Mouse (Mus musculus): ENCODE measurements at regions not wholly inside any gene's neighbourhood (a gene's known extent, or its start where the extent isn't known, plus 50 kb on each side); places are given as distances from the start of the nearest gene placed in this dataset.
A peak's percentile ranks its signal among the peaks of the same experiment; 100 is the strongest.
"Not testable (repeated sequence)": the region's sequence is repeated elsewhere in the genome, so short reads cannot be mapped to it uniquely, and the experiment has no call there.

GRCm38 (mm10) chr5:78075203-78075602 is 667.4 kb upstream of the Igfbp7 start:
- no peak for DNase-seq (ENCODE audit: low spot score in 2 of 2)
- intact Hi-C loops (cut with DNase I): no loop called here

GRCm38 (mm10) chr5:78032554-78033250 is 624.9 kb upstream of the Igfbp7 start:
- no peak for DNase-seq (ENCODE audit: low spot score in 2 of 2)
- intact Hi-C loops (cut with DNase I): no loop called here

GRCm38 (mm10) chr5:78017523-78017922 is 609.7 kb upstream of the Igfbp7 start:
- intact Hi-C loops (cut with DNase I): no loop called here
- DNase-seq (ENCODE audit: low spot score in 2 of 2): no peak

- DNase-seq (ENCODE audit: low spot score in 2 of 2): peak in 1 of 2 experiments; percentile 13
- intact Hi-C loops (cut with DNase I): no loop called here
Observed at GRCm38 (mm10) chr5:77986449-77987047, 578.7 kb upstream of the Igfbp7 start.

- no peak for DNase-seq (ENCODE audit: low spot score in 2 of 2)
- intact Hi-C loops (cut with DNase I): no loop called here
Observed at GRCm38 (mm10) chr5:77985269-77985668, 577.4 kb upstream of the Igfbp7 start.

GRCm38 (mm10) chr5:77940021-77940420 is 532.2 kb upstream of the Igfbp7 start:
- DNase-seq (ENCODE audit: low spot score in 2 of 2): not testable (repeated sequence)

GRCm38 (mm10) chr5:77931874-77932273 is 524.0 kb upstream of the Igfbp7 start:
- intact Hi-C loops (cut with DNase I): no loop called here
- no peak for DNase-seq (ENCODE audit: low spot score in 2 of 2)

More at GRCm38 (mm10) chr5:77940021-77940420, 532.2 kb upstream of the Igfbp7 start:
- intact Hi-C loops (cut with DNase I): not testable (repeated sequence)

GRCm38 (mm10) chr5:77921186-77921585 is 513.3 kb upstream of the Igfbp7 start:
- intact Hi-C loops (cut with DNase I): no loop called here
- DNase-seq (ENCODE audit: low spot score in 2 of 2): no peak

GRCm38 (mm10) chr5:77917086-77917676 is 509.3 kb upstream of the Igfbp7 start:
- intact Hi-C loops (cut with DNase I): no loop called here

GRCm38 (mm10) chr5:77916375-77916774 is 508.5 kb upstream of the Igfbp7 start:
- intact Hi-C loops (cut with DNase I): no loop called here
- no peak for DNase-seq (ENCODE audit: low spot score in 2 of 2)

More at GRCm38 (mm10) chr5:77917086-77917676, 509.3 kb upstream of the Igfbp7 start:
- no peak for DNase-seq (ENCODE audit: low spot score in 2 of 2)

GRCm38 (mm10) chr5:77909218-77909617 is 501.4 kb upstream of the Igfbp7 start:
- intact Hi-C loops (cut with DNase I): no loop called here

GRCm38 (mm10) chr5:77892024-77892423 is 484.2 kb upstream of the Igfbp7 start:
- DNase-seq (ENCODE audit: low spot score in 2 of 2); intact Hi-C loops (cut with DNase I): not testable (repeated sequence)

More at GRCm38 (mm10) chr5:77909218-77909617, 501.4 kb upstream of the Igfbp7 start:
- peak in 1 of 2 experiments; percentile 27 for DNase-seq (ENCODE audit: low spot score in 2 of 2)

- peak; percentile 47 to 86 for DNase-seq (ENCODE audit: low spot score in 2 of 2)
- intact Hi-C loops (cut with DNase I): loop anchor here (2.0 kb wide), 1 partner anchor 50 kb away; no protein-coding TSS in a partner anchor
Observed at GRCm38 (mm10) chr5:77888534-77888933, 480.7 kb upstream of the Igfbp7 start.

GRCm38 (mm10) chr5:77871403-77871802 is 463.6 kb upstream of the Igfbp7 start:
- intact Hi-C loops (cut with DNase I): no loop called here
- DNase-seq (ENCODE audit: low spot score in 2 of 2): no peak

- intact Hi-C loops (cut with DNase I): no loop called here
- no peak for DNase-seq (ENCODE audit: low spot score in 2 of 2)
Observed at GRCm38 (mm10) chr5:77865342-77865741, 457.5 kb upstream of the Igfbp7 start.

- intact Hi-C loops (cut with DNase I): no loop called here
- DNase-seq (ENCODE audit: low spot score in 2 of 2): no peak
Observed at GRCm38 (mm10) chr5:77855191-77855590, 447.4 kb upstream of the Igfbp7 start.

GRCm38 (mm10) chr5:77853999-77854784 is 446.4 kb upstream of the Igfbp7 start:
- DNase-seq (ENCODE audit: low spot score in 2 of 2): no peak
- intact Hi-C loops (cut with DNase I): no loop called here

- no peak for DNase-seq (ENCODE audit: low spot score in 2 of 2)
- intact Hi-C loops (cut with DNase I): no loop called here
Observed at GRCm38 (mm10) chr5:77851645-77852044, 443.8 kb upstream of the Igfbp7 start.

- intact Hi-C loops (cut with DNase I): loop anchor here (2.0 kb wide), 1 partner anchor 50 kb away; no protein-coding TSS in a partner anchor
- peak; percentile 21 to 54 for DNase-seq (ENCODE audit: low spot score in 2 of 2)
Observed at GRCm38 (mm10) chr5:77838186-77839097, 430.6 kb upstream of the Igfbp7 start.

All from left cerebral cortex, postnatal 25 days (tissue).